8 mouse cellular contexts compared by ENCODE assay signal in genomic region chr19:45007021-45007420, GRCm38 (mm10). TPM values are rescaled to one million over a fixed set of nuclear protein-coding genes. Genes with fewer than 3 reads are reported as not detected.
DNase-seq lines count a peak whose midpoint lies in the region; ATAC-seq lines count a peak whose summit lies in the region.

No protein-coding gene starts in this region.

- peak overlapping the region; percentile 89 for H3K4me3 ChIP-seq in kidney, embryonic 15.5 days (replicated peaks)
- H3K4me3 ChIP-seq in hindbrain, embryonic 14.5 days (replicated peaks; ENCODE audit: low read length), result peak overlapping the region; percentile 80
- H3K4me3 ChIP-seq in midbrain, embryonic 16.5 days (ENCODE audit: low read depth, low read length), result peak overlapping the region; percentile 94

- ATAC-seq in kidney, embryonic 15.5 days (replicated peaks; ENCODE audit: low FRiP score), result no peak
- no peak for ATAC-seq in hindbrain, embryonic 14.5 days (ENCODE audit: low FRiP score)
- no peak for ATAC-seq in midbrain, embryonic 16.5 days

- no peaks in the 10 kb centered on the region for H3K9me3 ChIP-seq in kidney, embryonic 15.5 days (replicated peaks)
- no peaks in the 10 kb centered on the region for H3K9me3 ChIP-seq in hindbrain, embryonic 14.5 days (ENCODE audit: control insufficient read depth, low read length)
- no peaks in the 10 kb centered on the region for H3K9me3 ChIP-seq in midbrain, embryonic 16.5 days (replicated peaks; ENCODE audit: control insufficient read depth, low read length, poor library complexity, severe bottlenecking)

- H3K4me2 ChIP-seq in kidney, embryonic 15.5 days, result peak overlapping the region; percentile 89
- H3K4me2 ChIP-seq in hindbrain, embryonic 14.5 days (replicated peaks), result peak overlapping the region; percentile 96
- H3K4me2 ChIP-seq in midbrain, embryonic 16.5 days (ENCODE audit: low read length), result peak overlapping the region; percentile 87

- WGBS in kidney, embryonic 15.5 days, result 38% methylated on average over 17 of the region's 17 CpGs
- WGBS in hindbrain, embryonic 14.5 days, result 44% methylated on average over 17 of the region's 17 CpGs
- 41% methylated on average over 17 of the region's 17 CpGs for WGBS in midbrain, embryonic 16.5 days

- peaks cover 45% of the 10 kb centered on the region for H3K4me1 ChIP-seq in kidney, embryonic 15.5 days
- peaks cover 21% of the 10 kb centered on the region for H3K4me1 ChIP-seq in hindbrain, embryonic 14.5 days (replicated peaks; ENCODE audit: control insufficient read depth, insufficient read depth, low read length)
- peaks cover 15% of the 10 kb centered on the region for H3K4me1 ChIP-seq in midbrain, embryonic 16.5 days (ENCODE audit: control insufficient read depth, insufficient read depth, low read length)

- H3K36me3 ChIP-seq in kidney, embryonic 15.5 days, result peaks cover 70% of the 10 kb centered on the region
- H3K36me3 ChIP-seq in hindbrain, embryonic 14.5 days (replicated peaks; ENCODE audit: control insufficient read depth, insufficient read depth), result peaks cover 54% of the 10 kb centered on the region
- H3K36me3 ChIP-seq in midbrain, embryonic 16.5 days (ENCODE audit: control insufficient read depth, insufficient read depth, low read length), result peaks cover 14% of the 10 kb centered on the region

- peak overlapping the region; percentile 71 for H3K9ac ChIP-seq in kidney, embryonic 15.5 days
- peak overlapping the region; percentile 71 for H3K9ac ChIP-seq in hindbrain, embryonic 14.5 days
- H3K9ac ChIP-seq in midbrain, embryonic 16.5 days (ENCODE audit: low read depth, low read length), result peak overlapping the region; percentile 91

- H3K27me3 ChIP-seq in kidney, embryonic 15.5 days, result no peaks in the 10 kb centered on the region
- H3K27me3 ChIP-seq in hindbrain, embryonic 14.5 days (ENCODE audit: control insufficient read depth, insufficient read depth, low read length), result no peaks in the 10 kb centered on the region
- no peaks in the 10 kb centered on the region for H3K27me3 ChIP-seq in midbrain, embryonic 16.5 days (ENCODE audit: control insufficient read depth, insufficient read depth, low read depth, low read length)

- DNase-seq in kidney, adult 18-20 months, result no peak
- peak; percentile 35 for DNase-seq in brain, adult 2 months (ENCODE audit: low read depth, low spot score)
- no peak for DNase-seq in hindbrain, embryonic 14.5 days (ENCODE audit: low spot score)
- DNase-seq in embryo, embryonic 10.5 days (ENCODE audit: low spot score), result no peak
- no peak for DNase-seq in yolk sac, embryonic 10.5 days (ENCODE audit: low spot score)
- no peak for DNase-seq in layer of hippocampus, adult 11-12 months (ENCODE audit: low spot score)

- peak overlapping the region; percentile 83 for H3K27ac ChIP-seq in kidney, embryonic 15.5 days
- peak overlapping the region; percentile 58 for H3K27ac ChIP-seq in hindbrain, embryonic 14.5 days
- peak overlapping the region; percentile 87 for H3K27ac ChIP-seq in midbrain, embryonic 16.5 days (ENCODE audit: low read length)

RNA-seq across cellular contexts. Expression of gene Mrpl43, which starts 0.8 kb away (rescaled TPM):
- 71.9 and 73.5 TPM in 2 replicates for polyA plus RNA-seq in kidney, embryonic 15.5 days (2015; fragmentation: Nextera tagmentation; extraction: Ambion mirVana)
- polyA plus RNA-seq in hindbrain, embryonic 14.5 days (2014; fragmentation: Nextera tagmentation; extraction: Ambion mirVana), result 75.8 and 85.4 TPM in 2 replicates
- polyA plus RNA-seq in midbrain, embryonic 16.5 days (2015; fragmentation: Nextera tagmentation; extraction: Ambion mirVana), result 88.6 and 92.9 TPM in 2 replicates

RNA-seq across cellular contexts. Expression of gene Twnk, which starts 1.6 kb away (rescaled TPM):
- 29.4 and 29.7 TPM in 2 replicates for polyA plus RNA-seq in kidney, embryonic 15.5 days (2015; fragmentation: Nextera tagmentation; extraction: Ambion mirVana)
- 7.1 and 9.4 TPM in 2 replicates for polyA plus RNA-seq in hindbrain, embryonic 14.5 days (2014; fragmentation: Nextera tagmentation; extraction: Ambion mirVana)
- 13.6 and 16.0 TPM in 2 replicates for polyA plus RNA-seq in midbrain, embryonic 16.5 days (2015; fragmentation: Nextera tagmentation; extraction: Ambion mirVana)

RNA-seq across cellular contexts. Expression of gene Lzts2, which starts 7.2 kb away (rescaled TPM):
- 66.6 and 72.8 TPM in 2 replicates for polyA plus RNA-seq in kidney, embryonic 15.5 days (2015; fragmentation: Nextera tagmentation; extraction: Ambion mirVana)
- polyA plus RNA-seq in hindbrain, embryonic 14.5 days (2014; fragmentation: Nextera tagmentation; extraction: Ambion mirVana), result 18.8 and 20.1 TPM in 2 replicates
- polyA plus RNA-seq in midbrain, embryonic 16.5 days (2015; fragmentation: Nextera tagmentation; extraction: Ambion mirVana), result 15.5 and 17.2 TPM in 2 replicates

RNA-seq across cellular contexts. Expression of gene Sema4g, which starts 18.1 kb away (rescaled TPM):
- polyA plus RNA-seq in kidney, embryonic 15.5 days (2015; fragmentation: Nextera tagmentation; extraction: Ambion mirVana), result 5.3 and 6.5 TPM in 2 replicates
- polyA plus RNA-seq in hindbrain, embryonic 14.5 days (2014; fragmentation: Nextera tagmentation; extraction: Ambion mirVana), result 19.4 and 19.5 TPM in 2 replicates
- polyA plus RNA-seq in midbrain, embryonic 16.5 days (2015; fragmentation: Nextera tagmentation; extraction: Ambion mirVana), result 16.5 and 16.9 TPM in 2 replicates

RNA-seq across cellular contexts. Expression of gene Pdzd7, which starts 38.5 kb away (rescaled TPM):
- 0.78 and 1.1 TPM in 2 replicates for polyA plus RNA-seq in kidney, embryonic 15.5 days (2015; fragmentation: Nextera tagmentation; extraction: Ambion mirVana)
- 2.5 and 2.9 TPM in 2 replicates for polyA plus RNA-seq in hindbrain, embryonic 14.5 days (2014; fragmentation: Nextera tagmentation; extraction: Ambion mirVana)
- 2.9 and 3.9 TPM in 2 replicates for polyA plus RNA-seq in midbrain, embryonic 16.5 days (2015; fragmentation: Nextera tagmentation; extraction: Ambion mirVana)
